Mouse (Mus musculus): ENCODE measurements around the gene Cx3cr1. TPM values are rescaled to one million over a fixed set of nuclear protein-coding genes. Genes with fewer than 3 reads are reported as not detected.

The Cx3cr1 gene
- polyA plus RNA-seq, 1 experiment from 2014 or later = 8.9 TPM

DNA sequence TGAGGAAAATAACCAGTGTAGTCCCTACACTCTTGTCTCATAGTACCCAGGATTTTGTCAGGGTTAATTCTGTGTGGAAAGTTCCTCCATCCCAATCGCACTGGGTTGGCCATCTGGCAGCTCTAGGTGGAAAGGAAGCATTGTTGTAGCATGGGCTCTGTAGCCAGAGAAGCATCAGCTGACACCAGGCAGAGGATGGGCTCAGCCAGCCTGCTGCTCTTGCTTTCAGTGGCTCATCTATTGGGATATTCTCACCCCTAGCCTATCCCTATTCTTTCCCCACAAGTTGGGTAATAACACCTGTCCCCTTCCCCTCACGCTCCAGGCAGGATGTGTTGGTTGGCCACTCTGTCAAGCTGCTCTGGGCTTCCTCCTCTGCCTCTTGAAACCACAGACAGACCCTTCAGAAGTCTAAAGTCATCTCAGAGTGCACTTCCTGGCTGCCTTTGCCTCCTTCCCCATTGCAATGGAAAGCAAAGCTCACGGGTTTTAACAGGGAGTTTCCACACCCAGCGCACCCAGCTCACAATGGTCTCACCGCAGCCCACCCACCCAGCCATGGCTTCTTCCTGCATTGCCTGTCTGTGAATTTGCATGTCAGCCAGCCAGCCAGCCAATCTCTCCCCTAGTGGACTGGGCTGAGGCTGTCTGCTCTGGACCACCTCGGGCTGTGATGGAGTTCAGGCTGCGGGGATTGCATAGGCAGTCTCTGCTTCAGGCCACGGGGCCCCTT is 15.0 kb downstream of the Cx3cr1 start:
- WGBS = 51% methylated on average over 8 of the region's 8 CpGs

DNA sequence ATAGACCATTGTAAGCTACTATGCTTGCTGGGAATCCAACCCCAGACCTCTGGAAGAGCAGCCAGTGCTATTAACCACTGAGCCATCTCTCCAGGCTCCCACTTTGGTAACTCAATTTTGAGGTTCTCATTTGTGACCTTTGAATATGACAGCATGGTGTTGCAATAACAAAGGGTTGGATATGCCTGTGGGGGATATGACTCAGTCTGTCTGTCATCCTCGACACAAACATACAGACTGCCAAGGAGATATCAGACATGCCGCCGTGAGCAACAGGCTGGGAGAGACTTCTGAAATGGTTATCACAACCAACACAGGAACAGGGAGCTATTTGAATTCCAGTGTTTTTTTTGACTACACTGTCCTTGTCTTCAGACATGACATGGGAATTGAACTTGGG is 20.3 kb downstream of the Cx3cr1 start:
- Histone ChIP-seq H3K9me3 (no peaks in the 10 kb centered on the region), H3K4me3 (no peak overlapping the region), H3K4me2 (no peak overlapping the region), H3K4me1 (no peaks in the 10 kb centered on the region), H3K27me3 (no peaks in the 10 kb centered on the region), H3K9ac (no peak overlapping the region), H3K27ac (no peak overlapping the region), H3K36me3 (no peaks in the 10 kb centered on the region)
- ATAC-seq (ENCODE audit: insufficient number of reproducible peaks, insufficient read depth, low FRiP score, low TSS enrichment, low read depth) = no peak
- WGBS = 71% methylated on average over 3 of the region's 3 CpGs

More for the DNA sequence above, 15.0 kb downstream of the Cx3cr1 start:
- no peak overlapping the region for H3K4me2 ChIP-seq
- 0 out of 2 replicates have a peak overlapping the region, but pooled peaks have one; percentile 11 for H3K9ac ChIP-seq
- H3K36me3 ChIP-seq = no peaks in the 10 kb centered on the region
- H3K4me3 ChIP-seq = no peak overlapping the region
- no peaks in the 10 kb centered on the region for H3K9me3 ChIP-seq
- H3K27ac ChIP-seq = no peak overlapping the region
- H3K27me3 ChIP-seq = no peaks in the 10 kb centered on the region
- no peaks in the 10 kb centered on the region for H3K4me1 ChIP-seq
- ATAC-seq (ENCODE audit: insufficient number of reproducible peaks, insufficient read depth, low FRiP score, low TSS enrichment, low read depth) = no peak

DNA sequence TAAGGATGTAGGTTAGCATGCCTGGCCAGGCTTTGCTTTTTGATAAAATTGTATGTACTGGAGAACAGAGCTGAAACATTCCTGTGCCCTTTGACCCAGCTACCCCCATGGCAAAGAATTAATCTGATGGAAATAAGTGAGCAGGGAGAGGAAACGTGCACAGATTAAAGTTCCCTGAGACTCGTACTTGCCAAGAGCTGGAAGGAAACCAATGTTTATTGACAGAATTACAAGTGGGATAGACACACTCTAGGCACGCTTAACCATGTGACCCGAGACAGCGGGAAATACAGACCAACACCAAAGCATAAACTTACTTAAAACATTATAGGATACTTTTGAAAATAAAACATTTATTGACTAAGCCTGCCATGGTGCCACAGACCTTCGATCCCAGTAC is 21.2 kb downstream of the Cx3cr1 start:
- 71% methylated on average over 6 of the region's 6 CpGs for WGBS
- H3K4me1 ChIP-seq = no peaks in the 10 kb centered on the region
- H3K27ac ChIP-seq = no peak overlapping the region
- H3K9ac ChIP-seq = no peak overlapping the region
- no peaks in the 10 kb centered on the region for H3K9me3 ChIP-seq
- H3K36me3 ChIP-seq = no peaks in the 10 kb centered on the region
- no peaks in the 10 kb centered on the region for H3K27me3 ChIP-seq
- H3K4me2 ChIP-seq = no peak overlapping the region
- no peak overlapping the region for H3K4me3 ChIP-seq
- ATAC-seq (ENCODE audit: insufficient number of reproducible peaks, insufficient read depth, low FRiP score, low TSS enrichment, low read depth) = no peak

DNA sequence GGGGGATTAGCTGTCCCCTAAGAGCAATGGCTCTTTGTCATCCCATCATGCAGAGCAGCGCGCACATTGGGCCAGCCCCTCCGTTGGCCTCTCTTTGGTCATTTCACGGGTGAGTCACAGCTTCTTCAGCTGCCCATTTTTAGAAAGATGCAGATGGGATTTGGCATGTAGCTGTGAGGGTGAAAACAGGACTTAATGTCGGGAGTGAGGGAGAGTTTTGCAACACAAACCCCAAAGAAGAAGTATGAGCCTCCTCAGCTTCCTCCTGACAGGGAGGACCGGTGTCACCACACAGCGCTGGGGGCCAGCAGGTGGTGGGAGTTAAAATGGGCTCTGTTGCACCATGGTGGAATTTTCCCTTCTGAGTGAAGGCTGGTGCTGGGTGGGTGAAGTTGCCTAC is 26.6 kb downstream of the Cx3cr1 start:
- Histone ChIP-seq H3K9me3 (no peaks in the 10 kb centered on the region), H3K9ac (no peak overlapping the region; the same call in 1 of the 2 replicates), H3K4me3 (no peak overlapping the region), H3K27ac (no peak overlapping the region), H3K4me2 (no peak overlapping the region), H3K4me1 (no peaks in the 10 kb centered on the region), H3K27me3 (no peaks in the 10 kb centered on the region), H3K36me3 (no peaks in the 10 kb centered on the region)
- WGBS = 88% methylated on average over 7 of the region's 7 CpGs
- ATAC-seq (ENCODE audit: insufficient number of reproducible peaks, insufficient read depth, low FRiP score, low TSS enrichment, low read depth) = no peak

DNA sequence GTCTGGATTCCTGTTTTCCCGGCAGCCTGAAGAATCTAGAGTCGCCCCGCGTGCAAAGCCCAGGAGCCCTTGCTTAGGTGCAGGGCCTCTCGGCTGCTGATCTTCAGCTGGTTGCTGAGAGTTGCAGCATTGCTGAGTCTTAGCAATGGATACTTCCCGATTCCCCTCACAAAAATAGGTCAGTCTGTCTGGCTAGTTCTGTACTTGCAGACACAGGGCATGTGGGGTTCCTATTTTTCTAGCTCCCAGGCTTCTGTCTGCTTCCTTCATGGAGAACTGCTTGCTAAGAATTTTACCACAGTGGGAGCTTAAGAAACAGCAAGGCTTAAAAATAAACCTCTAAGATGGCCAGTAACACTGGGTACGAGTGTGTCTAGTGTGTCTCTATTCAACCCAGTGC is 32.3 kb downstream of the Cx3cr1 start:
- Histone ChIP-seq H3K4me1 (no peaks in the 10 kb centered on the region), H3K27me3 (no peaks in the 10 kb centered on the region), H3K36me3 (no peaks in the 10 kb centered on the region), H3K9me3 (no peaks in the 10 kb centered on the region), H3K4me3 (no peak overlapping the region), H3K4me2 (no peak overlapping the region), H3K27ac (no peak overlapping the region), H3K9ac (no peak overlapping the region)
- 80% methylated on average over 7 of the region's 7 CpGs for WGBS
- no peak for ATAC-seq (ENCODE audit: insufficient number of reproducible peaks, insufficient read depth, low FRiP score, low TSS enrichment, low read depth)

DNA sequence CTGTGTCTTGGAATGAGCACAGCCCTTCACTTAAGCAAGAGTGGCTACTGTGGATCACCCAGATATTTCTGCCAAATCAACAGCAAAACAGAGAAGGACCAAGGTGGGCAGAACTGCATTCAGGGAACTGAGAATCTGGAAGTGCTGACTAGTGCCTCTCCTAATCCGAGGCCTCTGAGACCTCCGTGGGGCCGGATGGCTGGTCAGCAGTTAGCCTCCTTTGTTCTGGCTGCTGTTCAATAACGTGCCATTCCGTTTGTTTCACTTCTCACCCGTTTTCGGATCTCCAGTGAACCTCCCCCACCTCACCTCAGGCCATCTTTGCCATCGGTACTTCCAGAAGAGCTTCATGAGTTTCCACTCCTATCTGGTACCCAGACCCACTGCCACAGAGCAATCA is 35.3 kb downstream of the Cx3cr1 start:
- no peak for ATAC-seq (ENCODE audit: insufficient number of reproducible peaks, insufficient read depth, low FRiP score, low TSS enrichment, low read depth)
- H3K27ac ChIP-seq = no peak overlapping the region
- no peaks in the 10 kb centered on the region for H3K4me1 ChIP-seq
- H3K9ac ChIP-seq = no peak overlapping the region
- no peaks in the 10 kb centered on the region for H3K27me3 ChIP-seq
- H3K9me3 ChIP-seq = no peaks in the 10 kb centered on the region
- H3K4me2 ChIP-seq = no peak overlapping the region
- no peak overlapping the region for H3K4me3 ChIP-seq
- H3K36me3 ChIP-seq = no peaks in the 10 kb centered on the region
- 79% methylated on average over 8 of the region's 8 CpGs for WGBS

DNA sequence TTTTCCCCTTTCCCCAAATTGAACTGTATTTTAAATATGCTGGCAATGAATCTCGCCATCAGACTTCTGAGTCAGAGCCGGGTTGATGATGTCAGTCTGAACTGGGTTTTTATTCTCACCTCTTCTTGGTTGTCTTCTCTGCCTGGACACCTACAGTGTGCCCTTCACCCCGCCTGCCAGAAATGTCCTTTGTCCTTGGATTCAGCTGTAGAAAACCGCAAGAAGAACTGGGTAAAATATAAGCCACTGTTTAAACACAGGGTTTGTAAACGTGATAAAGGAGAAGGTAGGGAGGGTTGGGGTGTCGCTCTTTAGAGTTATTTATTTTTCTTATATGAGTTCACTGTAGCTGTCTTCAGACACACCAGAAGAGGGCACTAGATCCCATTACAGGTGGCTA is 37.0 kb downstream of the Cx3cr1 start:
- H3K27me3 ChIP-seq = no peaks in the 10 kb centered on the region
- H3K27ac ChIP-seq = no peak overlapping the region
- no peaks in the 10 kb centered on the region for H3K9me3 ChIP-seq
- H3K4me2 ChIP-seq = no peak overlapping the region
- no peak for ATAC-seq (ENCODE audit: insufficient number of reproducible peaks, insufficient read depth, low FRiP score, low TSS enrichment, low read depth)
- no peaks in the 10 kb centered on the region; the same call in 1 of the 2 replicates for H3K4me1 ChIP-seq
- H3K9ac ChIP-seq = no peak overlapping the region
- H3K36me3 ChIP-seq = no peaks in the 10 kb centered on the region
- WGBS = 84% methylated on average over 6 of the region's 6 CpGs
- H3K4me3 ChIP-seq = no peak overlapping the region

DNA sequence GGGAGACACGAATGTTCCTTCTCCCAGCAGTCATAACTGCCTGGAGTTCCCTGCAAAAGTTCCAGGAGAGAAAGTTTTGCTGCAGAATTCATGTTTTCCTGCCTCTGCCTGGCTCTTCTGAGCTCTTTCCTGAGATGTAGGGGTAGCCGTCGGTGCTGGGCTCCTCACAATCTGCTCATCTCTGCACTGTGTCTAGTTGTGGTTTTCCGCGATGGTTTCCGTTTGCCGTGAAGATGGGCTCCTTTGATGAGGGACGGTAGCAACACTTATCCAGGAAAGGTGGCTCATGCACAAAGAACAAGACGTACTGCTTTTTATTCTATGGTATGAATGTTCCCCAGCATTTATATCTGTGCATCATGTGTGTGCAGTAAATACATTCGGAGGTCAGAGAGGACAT is 39.3 kb downstream of the Cx3cr1 start:
- Histone ChIP-seq H3K36me3 (no peaks in the 10 kb centered on the region), H3K9me3 (no peaks in the 10 kb centered on the region), H3K27me3 (no peaks in the 10 kb centered on the region), H3K4me3 (no peak overlapping the region), H3K27ac (no peak overlapping the region), H3K9ac (no peak overlapping the region), H3K4me2 (no peak overlapping the region), H3K4me1 (peaks cover 10% of the 10 kb centered on the region)
- ATAC-seq (ENCODE audit: insufficient number of reproducible peaks, insufficient read depth, low FRiP score, low TSS enrichment, low read depth) = no peak
- 81% methylated on average over 10 of the region's 10 CpGs for WGBS

DNA sequence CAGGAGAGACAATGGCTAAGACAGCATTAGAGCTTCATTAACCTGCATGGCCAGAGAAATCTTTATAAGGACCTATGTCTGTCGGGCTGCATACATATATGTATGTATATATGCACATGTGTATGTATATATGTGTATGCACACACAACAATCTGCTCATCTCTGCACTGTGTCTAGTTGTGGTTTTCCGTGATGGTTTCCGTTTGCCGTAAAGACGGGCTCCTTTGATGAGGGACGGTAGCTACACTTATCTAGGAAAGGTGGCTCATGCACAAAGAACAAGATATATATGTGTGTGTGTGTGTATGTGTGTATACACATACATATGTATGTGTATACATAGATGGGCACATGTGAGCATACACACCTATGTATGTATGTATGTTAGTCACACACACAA is 39.8 kb downstream of the Cx3cr1 start:
- no peak overlapping the region for H3K27ac ChIP-seq
- no peaks in the 10 kb centered on the region for H3K27me3 ChIP-seq
- WGBS = 90% methylated on average over 6 of the region's 6 CpGs
- no peaks in the 10 kb centered on the region for H3K36me3 ChIP-seq
- no peak for ATAC-seq (ENCODE audit: insufficient number of reproducible peaks, insufficient read depth, low FRiP score, low TSS enrichment, low read depth)
- H3K4me3 ChIP-seq = no peak overlapping the region
- H3K9me3 ChIP-seq = no peaks in the 10 kb centered on the region
- no peak overlapping the region for H3K9ac ChIP-seq
- H3K4me2 ChIP-seq = no peak overlapping the region
- H3K4me1 ChIP-seq = peaks cover 10% of the 10 kb centered on the region

DNA sequence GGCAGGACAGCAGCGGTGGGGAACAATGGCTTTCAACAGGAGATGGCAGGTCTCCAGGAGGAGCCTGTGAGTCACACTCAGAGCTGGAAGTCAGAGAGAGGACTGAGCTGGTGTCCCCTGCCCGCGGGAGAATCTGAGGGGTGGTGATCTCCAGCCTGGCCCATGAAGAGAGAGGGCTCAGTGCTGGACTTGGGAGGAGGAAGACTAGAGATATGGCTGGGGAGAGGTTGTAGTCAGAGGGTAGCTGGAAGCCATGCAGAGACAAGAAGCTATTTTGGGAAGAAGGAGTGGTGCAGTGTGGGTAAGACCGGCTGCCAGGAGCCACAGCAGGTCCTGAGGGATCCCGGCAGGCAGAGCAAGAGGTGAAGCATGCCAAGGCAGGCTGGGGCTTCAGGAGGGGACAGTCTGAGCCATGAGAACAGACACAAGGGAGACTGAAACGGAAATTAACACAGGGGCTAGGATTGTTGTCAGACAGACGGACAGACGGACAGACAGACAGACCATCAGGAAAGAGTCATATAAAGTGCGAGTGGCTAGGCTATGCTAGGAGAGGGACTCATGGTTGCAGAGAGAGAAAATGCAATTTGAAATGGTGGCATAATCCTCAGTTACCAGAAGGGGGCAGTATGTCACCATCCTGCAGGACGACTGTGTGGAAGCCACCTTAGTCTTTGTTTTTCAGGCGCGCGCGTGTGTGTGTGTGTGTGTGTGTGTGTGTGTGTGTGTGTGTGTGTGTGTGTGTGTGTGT is 42.1 kb downstream of the Cx3cr1 start:
- Histone ChIP-seq H3K36me3 (no peaks in the 10 kb centered on the region), H3K4me3 (no peak overlapping the region), H3K27ac (no peak overlapping the region), H3K4me1 (peaks cover 10% of the 10 kb centered on the region), H3K27me3 (no peaks in the 10 kb centered on the region), H3K9ac (no peak overlapping the region), H3K9me3 (no peaks in the 10 kb centered on the region), H3K4me2 (peak overlapping the region; percentile 18; the same call in 1 of the 2 replicates)
- no peak for ATAC-seq (ENCODE audit: insufficient number of reproducible peaks, insufficient read depth, low FRiP score, low TSS enrichment, low read depth)
- WGBS = 30% methylated on average over 10 of the region's 14 CpGs

DNA sequence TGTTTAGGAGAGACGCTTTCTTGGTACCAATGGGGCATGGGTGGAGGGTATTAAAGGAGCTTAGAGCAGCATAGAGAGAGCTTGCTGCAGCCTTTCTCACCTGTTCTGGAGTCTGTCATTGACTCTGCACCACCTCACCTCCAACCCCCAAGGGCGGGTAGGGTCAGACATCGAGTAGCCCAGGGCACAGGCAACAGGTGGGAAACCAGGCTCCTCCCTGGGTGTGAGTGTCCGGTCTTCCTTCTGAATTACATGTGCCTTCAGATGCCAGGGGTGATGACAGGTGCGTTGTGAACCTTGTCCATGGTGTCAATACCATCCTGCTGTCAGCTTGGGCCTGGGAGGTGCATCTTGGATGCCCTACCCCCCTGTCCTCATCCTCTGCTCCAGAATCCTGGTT is 45.1 kb downstream of the Cx3cr1 start:
- no peak for ATAC-seq (ENCODE audit: insufficient number of reproducible peaks, insufficient read depth, low FRiP score, low TSS enrichment, low read depth)
- H3K9ac ChIP-seq = no peak overlapping the region
- H3K27me3 ChIP-seq = no peaks in the 10 kb centered on the region
- peaks cover 23% of the 10 kb centered on the region for H3K4me1 ChIP-seq
- no peak overlapping the region for H3K4me2 ChIP-seq
- WGBS = 81% methylated on average over 5 of the region's 5 CpGs
- H3K4me3 ChIP-seq = no peak overlapping the region
- H3K36me3 ChIP-seq = no peaks in the 10 kb centered on the region
- H3K9me3 ChIP-seq = no peaks in the 10 kb centered on the region
- H3K27ac ChIP-seq = no peak overlapping the region

DNA sequence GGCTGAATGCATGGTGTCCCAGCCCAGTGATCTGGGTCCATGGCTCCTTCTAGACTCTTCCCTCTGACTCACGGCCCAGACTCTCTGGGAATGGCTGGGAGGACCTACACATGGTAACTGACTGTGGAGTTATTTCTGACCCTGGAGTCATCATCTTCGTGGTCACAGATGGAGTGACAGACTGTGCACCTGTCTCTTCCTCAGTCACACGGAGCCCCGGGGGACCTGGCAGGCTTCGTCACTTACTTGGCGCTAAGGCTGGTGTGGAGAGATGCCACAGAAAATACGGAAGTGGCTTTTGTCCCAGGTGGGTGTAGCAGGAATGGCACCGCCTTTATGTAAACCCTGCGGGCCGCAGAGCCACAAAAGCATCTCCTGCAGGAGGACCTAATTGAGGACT is 45.5 kb downstream of the Cx3cr1 start:
- ATAC-seq (ENCODE audit: insufficient number of reproducible peaks, insufficient read depth, low FRiP score, low TSS enrichment, low read depth) = no peak
- Histone ChIP-seq H3K9ac (no peak overlapping the region), H3K4me2 (no peak overlapping the region), H3K27me3 (no peaks in the 10 kb centered on the region), H3K27ac (no peak overlapping the region), H3K9me3 (no peaks in the 10 kb centered on the region), H3K4me1 (peaks cover 23% of the 10 kb centered on the region), H3K36me3 (no peaks in the 10 kb centered on the region), H3K4me3 (no peak overlapping the region)
- 76% methylated on average over 10 of the region's 10 CpGs for WGBS
